Mouse (Mus musculus) right cerebral cortex, postnatal 14 days (tissue): ENCODE data around the gene Unc119b.
"Not testable (repeated sequence)": the region's sequence is repeated elsewhere in the genome, so short reads cannot be mapped to it uniquely, and the experiment has no call there.

Experiments used
- DNase-seq: peaks from one replicate; pipeline ENCODE4 v3.0.0; 2022

Gene Unc119b

DNA sequence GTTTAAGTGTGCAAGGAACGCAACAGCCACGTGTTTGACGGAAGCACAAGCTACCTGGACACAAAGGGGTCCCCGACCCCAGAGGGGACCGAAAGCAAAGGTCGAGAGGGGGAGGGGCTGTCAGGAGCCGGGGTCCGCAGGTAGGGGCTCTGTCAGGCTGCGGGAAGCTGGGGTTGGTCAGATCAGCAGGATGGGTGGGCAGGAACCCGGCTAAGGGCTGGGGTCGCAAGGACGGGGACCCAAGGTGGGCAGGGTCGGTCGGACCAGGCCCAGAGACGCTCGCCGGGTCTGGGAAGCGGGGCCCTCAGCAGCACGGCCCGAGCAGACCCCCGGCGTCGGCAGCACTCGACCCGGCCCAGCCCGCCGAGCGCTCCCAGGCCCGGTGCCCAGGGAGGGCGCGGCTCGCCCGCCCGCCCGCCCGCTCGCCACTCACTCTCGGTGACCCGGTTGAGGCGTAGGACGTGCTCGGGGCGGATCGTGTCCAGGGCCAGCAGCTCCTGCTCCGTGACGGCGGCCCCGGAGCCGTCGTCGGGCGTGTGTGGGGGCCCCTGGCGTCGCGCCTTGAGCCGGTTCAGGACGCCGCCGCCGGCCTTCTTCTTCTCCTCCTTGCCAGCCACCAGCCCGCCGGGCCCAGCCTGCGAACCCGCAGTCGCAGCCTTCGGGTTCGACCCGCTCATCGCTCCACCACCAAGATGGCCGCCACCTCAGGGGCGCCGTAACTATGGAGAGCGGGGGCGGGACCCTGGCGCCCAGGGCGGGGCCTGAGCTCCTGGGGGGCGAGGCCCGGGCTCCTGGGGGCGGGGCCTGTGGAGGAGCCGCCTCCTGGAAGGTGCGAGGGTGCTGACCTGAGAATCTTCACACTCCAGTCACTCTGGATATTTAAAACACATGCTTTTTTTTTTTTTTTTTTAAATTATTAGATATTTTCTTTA lies at the start of gene Unc119b:
Gene Unc119b (minus strand): TSS at position 742 of the 932 bp plus-strand sequence.
- peak; percentile 84 for DNase-seq

DNA sequence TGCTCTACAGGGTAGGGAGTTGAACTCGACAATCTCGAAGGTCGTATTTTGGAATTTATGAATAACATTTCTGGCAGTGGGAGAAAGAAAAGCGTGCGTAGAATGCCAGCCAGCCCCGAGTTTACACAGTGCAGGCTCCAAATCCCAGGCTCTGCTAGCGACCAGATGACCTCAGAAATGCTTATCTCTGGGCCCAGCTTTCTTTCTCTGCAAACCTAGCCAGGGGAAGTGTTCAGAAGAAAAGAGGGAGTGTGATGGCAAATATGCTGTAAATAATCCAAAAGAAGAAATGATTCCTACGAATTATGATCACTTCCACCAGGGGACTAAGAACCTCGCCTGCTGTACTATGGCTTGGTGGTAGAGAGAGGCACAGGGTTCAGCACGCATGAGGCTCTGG lies 48.7 kb upstream of the Unc119b start:
- no peak for DNase-seq

DNA sequence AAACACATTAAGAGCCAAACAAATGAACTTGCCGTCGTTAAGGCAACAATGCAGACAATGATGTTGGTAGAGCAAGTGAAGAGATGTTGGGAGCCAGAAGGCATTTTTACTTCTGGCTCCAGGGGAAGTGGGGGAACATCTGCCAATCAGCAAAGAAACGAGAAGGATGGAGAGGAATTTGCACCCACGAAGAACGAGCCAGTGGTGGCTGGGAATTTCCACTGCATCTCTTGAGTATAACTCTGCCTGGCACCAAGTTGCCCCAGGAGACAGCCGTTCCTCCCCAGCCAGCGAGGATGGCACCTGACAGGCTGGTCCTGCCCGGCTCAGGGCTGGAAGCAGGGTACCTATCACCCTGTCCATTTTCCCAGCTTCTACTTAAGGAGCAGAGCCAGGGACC lies 48.1 kb upstream of the Unc119b start:
- DNase-seq, result no peak

DNA sequence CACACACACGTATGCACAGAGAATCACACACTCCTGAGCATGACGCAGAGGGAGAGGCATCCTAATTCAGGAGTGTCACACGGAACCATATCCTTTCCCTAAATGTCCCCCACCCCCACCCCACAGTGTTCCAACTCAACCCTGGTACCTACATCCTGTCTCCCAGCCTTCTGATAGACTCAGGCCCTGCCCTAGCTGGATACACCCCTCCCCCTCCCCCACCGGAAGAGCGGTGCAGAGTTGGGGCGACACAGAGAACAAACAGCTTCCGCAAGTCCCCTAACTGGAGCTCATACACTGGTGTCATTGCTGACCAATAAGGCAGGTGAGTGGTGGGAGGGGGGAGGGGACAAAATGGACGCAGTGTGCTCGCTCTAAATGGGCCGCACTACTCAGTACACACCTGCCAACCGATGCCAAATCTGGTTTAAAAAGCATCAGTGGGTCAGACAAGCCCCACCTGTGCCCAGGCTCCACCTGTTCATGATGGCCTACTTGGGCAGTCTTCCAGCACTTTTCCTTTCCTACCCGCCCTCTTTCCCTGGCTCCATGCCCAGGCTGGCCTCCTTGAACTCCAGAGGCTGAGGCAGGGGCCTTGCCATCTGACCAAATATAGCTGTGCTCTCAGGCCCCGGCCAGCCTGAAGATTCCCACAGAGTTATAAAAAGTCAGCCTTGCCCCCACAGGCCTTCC lies 46.6 kb upstream of the Unc119b start:
- DNase-seq, result no peak

DNA sequence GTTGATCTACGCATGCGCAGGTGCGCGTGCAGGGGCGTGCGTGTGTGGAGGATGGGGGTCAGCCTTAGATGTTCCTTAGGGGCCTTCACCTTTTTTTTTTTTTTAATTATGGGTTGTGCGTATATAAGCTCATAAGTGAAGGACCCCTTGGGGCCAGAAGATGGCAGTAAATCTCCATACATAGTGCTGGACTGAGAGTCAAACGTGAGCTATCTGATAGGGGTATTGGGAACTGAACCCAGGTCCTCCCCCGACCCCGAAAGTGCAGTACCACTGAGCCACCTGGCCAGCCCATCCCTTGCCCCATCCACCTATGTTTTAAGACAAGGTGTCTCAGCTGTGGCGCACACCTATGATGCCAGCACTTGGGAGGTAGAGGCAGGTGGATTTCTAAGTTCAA lies 44.8 kb upstream of the Unc119b start:
- DNase-seq, result no peak

DNA sequence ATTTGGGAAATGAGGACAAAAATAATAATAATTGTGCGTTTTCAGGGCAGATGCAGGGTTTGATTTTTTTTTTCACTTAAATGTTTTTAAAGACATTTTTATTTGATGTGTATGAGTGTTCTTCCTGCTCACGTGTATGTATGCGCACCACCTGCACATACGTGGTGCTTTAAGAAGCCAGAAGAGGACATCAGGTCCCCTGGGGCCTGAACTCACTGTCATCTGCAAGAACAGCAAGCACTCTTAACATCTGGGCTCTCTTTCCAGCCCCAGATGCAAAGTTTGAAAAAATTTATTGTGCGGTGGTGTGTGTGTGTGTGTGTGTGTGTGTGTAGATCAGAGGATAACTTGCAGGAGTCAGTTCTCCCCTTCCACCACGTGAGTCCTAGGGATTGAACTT lies 43.1 kb upstream of the Unc119b start:
- no peak for DNase-seq

DNA sequence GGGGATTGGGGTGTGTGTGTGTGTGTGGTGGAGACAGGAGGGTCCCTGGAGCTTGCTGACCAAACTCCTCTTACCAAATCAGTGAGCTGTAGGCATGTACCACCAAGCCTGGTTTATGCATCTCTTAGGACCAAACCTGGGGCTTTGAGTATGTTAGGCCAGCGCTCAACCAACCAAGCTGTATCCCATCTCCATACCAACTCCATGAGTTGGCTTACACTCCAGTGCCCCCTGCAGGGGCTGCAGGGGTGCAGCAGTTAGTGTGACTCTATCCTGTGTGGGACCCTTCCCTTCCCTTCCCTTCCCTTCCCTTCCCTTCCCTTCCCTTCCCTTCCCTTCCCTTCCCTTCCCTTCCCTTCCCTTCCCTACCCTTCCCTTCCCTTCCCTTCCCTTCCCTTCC lies 39.8 kb upstream of the Unc119b start:
- DNase-seq, result no peak

DNA sequence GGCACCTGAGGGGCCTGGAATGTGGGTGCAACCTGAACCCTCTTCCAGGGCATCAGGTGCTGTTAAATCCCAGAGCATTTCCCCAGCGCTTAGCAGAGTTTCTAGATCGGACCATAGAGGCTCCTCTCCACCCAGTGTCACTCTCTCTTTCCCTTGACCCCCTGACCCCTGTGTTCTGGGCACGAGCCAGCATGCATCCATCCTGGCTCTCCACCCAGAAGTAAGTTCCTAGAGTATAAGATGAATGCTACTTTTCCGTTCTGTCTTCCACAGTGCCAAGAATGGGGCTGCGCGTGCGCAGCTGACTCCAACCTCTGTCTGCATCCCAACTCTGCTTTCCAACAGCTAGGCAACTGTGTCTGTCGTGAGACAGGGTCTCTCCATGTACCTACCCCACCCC lies 35.4 kb upstream of the Unc119b start:
- DNase-seq, result no peak

DNA sequence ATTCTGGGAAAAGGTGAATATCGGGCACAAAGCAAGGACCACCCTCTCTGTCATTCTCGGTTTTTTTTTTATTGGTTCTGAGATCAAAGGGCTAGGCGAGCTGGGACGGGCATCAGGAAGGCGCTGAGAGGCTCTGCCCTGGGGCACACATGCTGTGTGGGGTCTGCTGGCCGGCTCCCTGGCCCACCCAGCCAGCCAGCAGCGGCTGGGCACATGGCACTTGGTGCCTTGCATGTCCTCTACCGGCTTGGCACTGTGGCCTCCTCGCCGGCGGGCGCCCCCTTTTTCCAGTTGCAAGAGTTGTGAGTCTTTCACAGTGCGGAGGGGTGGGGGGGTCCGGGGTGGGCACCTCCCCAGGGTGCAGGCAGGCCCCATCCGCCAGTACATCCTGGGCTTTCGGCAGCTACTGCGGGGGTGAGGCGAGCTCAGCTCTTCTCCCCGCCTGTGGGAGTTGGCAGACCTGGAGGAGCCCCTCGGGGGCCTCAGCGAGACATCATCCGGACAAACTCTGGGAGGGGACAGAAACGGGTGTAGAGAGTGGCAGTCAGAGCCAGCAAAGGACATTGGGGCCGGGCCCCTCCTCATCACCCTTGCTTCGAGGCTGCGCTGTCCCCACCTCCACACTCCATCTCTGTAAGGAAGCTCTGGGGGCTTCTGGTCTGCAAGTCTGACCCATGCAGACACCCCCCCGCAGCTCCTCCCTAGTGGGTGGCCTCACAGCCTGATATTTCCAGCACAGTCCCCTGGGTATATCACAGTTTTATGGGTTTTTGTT lies 34.1 kb upstream of the Unc119b start:
- DNase-seq, result no peak

DNA sequence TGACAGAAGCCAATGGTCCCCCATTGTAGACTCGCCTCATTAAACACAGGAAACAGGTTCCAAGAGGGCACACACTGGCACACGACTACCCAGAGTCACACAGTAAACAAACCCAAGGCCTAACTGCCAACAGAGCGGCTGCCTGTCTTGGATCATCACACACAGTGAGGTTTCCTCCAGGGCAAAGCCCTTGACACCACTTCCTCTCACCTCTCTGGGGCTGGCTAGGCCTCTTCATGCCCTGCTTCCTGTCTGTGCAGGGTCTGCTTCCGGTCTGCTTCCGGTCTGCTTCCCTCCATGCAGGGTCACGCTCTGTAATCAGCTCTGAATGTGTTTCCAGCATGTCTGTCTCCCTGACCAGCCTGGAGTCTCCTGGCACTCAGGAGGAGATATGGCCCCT lies 32.6 kb upstream of the Unc119b start:
- no peak for DNase-seq

DNA sequence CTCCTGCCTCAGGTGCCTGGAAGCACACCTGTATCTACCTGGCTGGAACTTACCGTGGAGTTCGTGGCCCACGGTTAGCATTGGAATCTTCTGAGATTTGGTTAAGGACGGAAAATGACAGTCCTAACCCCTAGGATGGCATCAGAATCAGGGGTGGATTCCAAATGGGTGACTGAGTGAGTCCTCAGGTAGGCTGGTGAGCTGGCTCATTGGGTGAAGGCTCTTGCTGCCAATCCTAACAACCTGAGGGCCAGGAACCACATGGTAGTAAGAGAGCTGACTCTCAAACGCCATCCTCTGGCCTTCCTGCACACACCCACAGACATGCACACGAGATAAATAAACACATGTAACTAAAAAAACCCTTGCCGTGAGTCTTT lies 32.0 kb upstream of the Unc119b start:
- no peak for DNase-seq

DNA sequence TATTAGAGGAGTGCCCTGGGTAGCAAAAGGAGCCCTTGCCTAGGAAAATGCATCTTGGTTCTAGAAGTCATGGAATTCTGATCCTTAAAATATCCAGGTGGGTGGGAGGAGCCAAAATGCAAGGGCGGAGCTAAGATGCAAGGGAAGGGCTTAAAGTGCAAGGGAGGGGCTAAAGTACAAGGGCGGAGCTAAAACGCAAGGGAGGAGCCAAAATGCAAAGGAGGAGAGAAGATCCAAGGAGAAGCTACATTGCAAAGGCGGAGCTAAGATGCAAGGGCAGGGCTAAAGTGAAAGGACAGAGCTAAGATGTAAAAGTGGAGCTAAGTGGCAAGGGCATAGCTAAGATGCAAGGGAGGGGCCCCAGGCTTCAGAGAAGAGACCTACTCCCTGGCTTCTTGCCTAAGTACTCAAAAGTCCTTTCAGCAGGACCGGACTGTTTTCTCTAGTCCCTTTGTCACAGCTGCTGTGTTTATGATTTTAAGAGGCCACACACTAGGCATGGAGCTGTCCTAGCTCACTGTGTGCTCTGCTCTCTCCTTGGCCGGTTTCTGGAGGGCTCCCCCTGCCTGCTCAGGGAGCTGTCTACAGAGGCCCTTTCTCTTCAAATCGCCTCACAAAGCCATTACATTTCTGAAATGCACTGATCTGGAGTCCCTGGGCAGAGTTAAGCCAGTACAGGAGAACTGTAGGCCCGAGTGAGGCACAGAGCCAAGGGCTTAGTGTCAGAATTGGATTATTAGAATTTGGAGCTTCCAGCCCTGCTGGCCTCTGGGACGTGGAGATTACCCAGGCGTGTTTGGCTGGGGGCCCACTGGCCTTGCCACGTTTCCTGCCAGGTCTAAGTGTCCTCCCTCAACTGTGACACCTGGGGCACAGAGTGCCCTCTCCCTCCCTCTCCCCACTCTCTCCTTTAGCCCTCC lies 31.4 kb upstream of the Unc119b start:
- DNase-seq, result no peak

DNA sequence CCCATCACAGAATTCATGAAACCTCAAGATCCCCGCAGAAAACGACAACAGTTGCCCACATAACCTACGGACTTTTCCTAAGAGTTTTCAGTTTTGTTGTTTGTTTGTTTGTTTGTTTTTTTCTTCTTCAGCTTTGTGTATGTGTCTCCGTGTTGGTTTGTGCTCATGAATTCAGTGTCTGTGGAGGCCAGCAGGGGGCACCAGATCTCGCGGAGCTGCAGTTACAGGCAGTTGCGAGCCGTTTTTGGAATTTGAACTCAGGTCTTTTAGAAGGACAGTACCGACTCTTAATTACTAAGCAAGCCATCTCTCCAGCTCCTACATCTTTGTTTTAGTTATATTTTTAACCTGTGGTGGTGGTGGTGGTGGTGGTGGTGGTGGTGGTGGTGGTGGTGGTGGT lies 30.6 kb upstream of the Unc119b start:
- DNase-seq, result peak; percentile 52

DNA sequence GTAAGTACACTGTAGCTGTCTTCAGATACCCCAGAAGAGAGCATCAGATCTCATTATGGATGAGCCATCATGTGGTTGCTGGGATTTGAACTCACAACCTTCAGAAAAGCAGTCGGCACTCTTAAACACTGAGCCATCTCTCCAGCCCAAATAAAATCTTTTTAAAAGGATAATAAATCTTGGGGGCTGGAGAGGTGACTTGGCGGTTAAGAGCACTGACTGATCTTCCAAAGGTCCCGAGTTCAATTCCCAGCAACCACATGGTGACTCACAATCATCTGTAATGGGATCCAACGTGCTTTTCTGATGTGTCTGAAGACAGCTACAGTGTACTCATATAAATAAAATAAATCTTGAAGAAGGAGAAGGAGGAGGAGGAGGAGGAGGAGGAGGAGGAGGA lies 29.7 kb upstream of the Unc119b start:
- DNase-seq, result not testable (repeated sequence)

DNA sequence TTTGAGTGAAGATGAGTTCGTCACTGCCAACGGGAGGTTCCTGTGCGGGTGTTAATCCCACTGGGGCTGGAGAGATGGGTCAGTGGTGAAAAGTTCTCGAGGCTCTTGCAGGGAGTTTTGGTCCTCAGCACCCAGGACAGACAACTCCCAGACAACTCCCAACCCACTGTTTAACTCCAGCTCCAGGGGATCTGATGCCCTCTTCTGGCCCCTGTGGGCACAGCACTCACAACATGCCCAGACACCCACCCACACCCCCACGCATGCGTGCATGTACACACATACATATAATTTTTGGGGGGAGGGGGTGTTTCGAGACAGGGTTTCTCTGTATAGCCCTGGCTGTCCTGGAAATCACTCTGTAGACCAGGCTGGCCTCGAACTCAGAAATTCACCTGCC lies 28.8 kb upstream of the Unc119b start:
- DNase-seq, result peak; percentile 67

DNA sequence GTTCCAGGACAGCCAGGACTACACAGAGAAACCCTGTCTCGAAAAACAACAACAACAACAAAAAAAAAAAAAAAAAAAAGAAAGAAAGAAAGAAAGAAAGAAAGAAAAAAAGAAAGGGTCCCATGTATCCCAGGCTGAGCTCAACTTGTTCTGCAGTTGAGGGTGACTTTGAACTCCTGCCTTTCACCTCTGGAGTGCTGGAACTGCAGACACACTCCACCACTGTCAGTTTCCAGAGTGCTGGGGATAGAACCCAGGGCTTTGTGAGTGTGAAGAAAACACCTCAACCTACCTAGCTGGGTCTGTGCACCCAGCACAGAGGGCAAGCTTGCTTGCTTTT lies 27.1 kb upstream of the Unc119b start:
- not testable (repeated sequence) for DNase-seq

DNA sequence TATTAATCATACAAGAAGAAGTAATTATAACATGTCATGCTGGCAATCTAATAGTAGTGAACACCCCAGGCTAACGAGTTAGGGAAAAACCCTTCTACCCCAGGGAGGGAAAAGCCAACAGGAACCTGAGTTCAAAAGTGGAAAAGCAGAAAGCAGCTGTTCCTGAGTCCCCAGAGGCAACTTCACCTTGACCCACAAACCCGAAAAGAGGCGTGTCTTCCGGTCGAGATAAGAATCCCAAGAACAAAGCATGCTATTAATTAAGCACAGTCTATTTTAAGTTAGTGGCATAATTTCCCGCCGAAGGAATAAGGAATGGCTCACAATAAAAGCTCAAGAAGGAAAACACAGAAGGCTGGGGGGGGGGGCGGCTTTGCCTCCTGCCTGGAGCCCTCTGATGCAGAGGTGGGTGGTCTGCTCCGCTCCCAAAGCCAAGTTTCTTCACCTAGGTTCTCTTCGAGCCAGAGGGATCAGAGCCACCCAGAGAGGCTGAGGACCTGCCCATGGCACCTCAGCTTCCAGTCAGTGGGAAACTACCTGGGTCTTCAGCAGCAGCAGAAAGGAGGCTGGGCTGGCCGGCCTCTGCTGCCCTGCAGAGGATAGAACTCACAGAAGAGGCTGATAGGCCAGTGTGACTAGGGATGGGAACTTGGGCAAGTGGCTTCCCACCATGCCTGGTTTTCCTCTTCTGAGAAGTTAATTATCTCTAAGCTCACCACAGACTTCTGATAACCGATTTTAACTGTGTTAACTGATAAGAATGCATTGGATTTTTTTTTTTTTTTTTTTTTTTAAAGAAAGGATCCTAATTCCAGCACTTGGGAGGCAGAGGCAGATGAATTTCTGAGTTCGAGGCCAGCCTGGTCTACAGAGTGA lies 26.5 kb upstream of the Unc119b start:
- DNase-seq, result no peak

DNA sequence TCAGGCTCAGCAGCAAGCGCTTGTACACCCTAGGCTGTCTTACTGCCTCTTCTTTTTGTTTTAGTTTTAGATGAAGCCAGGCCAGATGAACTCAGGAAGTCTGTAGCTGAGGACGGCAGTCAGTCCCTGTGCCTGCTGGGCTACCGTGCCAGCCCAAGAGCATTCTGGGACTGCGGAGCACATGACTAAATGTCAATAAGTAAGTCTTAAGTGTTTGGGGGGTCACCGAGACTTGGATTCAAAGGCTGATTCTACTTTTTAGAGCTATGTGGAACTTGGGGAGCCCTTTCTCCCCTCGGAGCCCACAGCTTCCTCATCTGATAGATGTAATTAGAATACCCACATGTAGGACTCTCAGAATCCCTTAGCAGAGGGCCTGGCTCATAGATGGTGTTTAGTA lies 25.9 kb upstream of the Unc119b start:
- no peak for DNase-seq

DNA sequence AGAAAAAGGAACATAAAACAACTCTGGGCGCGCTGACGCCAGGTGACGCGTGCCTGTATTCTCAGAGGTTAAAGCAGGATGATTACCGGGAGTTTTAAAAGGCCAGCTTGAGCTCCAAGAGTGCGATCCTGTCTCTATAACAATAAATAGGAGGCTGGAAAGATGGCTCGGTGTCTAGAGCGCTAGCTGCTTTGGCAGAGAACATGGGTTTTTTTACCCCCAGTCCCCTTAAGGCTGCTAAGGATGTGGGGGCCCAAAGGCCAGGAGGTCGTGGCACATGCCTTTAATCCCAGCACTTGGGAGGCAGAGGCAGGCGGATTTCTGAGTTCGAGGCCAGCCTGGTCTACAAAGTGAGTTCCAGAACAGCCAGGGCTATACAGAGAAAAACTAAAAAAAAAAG lies 24.4 kb upstream of the Unc119b start:
- DNase-seq, result no peak

DNA sequence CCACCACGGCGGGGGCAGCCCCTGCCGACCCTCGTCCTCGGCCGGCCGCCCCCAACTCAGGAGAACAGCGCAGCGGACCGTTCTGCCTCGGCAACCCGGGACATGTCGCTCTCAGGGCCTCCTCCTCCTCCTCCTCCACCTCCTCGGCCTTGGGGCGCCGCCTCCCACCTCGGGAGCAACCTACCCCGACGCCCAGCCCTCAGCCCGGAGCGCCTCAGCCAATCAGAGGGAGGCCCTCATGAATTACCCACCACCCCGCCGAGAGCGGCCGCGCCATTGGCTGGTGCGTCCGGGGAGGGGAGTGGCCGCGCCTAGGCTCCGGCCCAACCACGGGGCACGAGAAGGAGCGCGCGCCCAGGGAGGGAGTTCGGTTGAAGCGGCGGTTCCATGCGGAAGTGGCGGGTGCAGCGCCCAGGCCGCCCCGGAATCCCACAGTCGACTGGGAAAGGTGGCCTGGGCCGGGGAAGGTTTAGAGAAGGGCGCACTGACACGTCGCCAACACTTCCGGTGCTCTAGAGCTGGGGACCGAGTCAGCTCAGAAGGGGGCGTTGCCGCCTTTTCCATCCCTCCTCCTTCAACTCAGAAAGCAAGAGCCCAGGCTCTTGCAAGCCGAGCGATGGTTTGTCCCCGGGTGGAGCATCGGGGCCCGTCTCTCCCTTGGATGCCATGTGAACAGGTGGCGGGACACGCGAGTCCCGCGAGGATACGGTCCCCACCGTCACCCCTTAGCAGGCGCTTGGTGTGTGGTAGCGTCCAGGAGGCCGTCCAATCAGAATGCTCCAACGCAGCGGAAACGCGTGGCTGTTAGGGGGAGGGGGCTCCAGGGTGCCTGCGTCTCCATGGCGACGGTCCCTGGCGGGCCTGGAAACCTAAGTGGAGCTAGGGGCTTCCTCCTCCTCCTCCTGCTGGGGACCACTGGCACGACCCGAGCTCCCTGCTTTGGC lies 23.5 kb upstream of the Unc119b start, which contains the start of gene Mlec:
Gene Mlec (minus strand): TSS at position 140 of the 944 bp plus-strand sequence.
- peak; percentile 98 for DNase-seq
